Mouse (Mus musculus): ENCODE data around the gene Ubr4.

- TF ChIP-seq CTCF (IDR thresholded peaks at IDR 0.05; ENCODE audit: insufficient read depth, low read length) (peak; percentile 72), POLR2A (IDR thresholded peaks at IDR 0.05; ENCODE audit: borderline replicate concordance, extremely low read depth, low read depth, low read length) (peak; percentile 36; the same call in 1 of the 2 replicates)
Observed at GRCm38 (mm10) chr4:139330605-139331004, 21.8 kb upstream of the Ubr4 start.
